Mouse (Mus musculus) forebrain, embryonic 13.5 days (tissue): Measurements from ENCODE around the gene Cemip. TPM values are rescaled to one million over a fixed set of nuclear protein-coding genes. Genes with fewer than 3 reads are reported as not detected.

ENCODE experiments used
- ATAC-seq: fragments of 200-750 bp; cut with Nextera tagmentation; 2 replicates; pipeline ENCODE4 v1.8.0; 2017
- H3K27ac ChIP-seq: fragments of 300-500 bp; sonication (generic); 2 replicates; pipeline ENCODE4 v1.5.1; 2015; ENCODE audit warnings: inconsistent platforms, mild to moderate bottlenecking, moderate library complexity
- H3K27me3 ChIP-seq: fragments of 300-500 bp; sonication (generic); 2 replicates; pipeline ENCODE4 v1.6.1; 2015; ENCODE audit warnings: mild to moderate bottlenecking, inconsistent platforms
- H3K36me3 ChIP-seq: fragments of 300-500 bp; sonication (generic); 2 replicates; pipeline ENCODE4 v1.6.1; 2015; ENCODE audit warnings: mild to moderate bottlenecking, inconsistent platforms; ENCODE audit not compliant: poor library complexity, severe bottlenecking
- H3K4me1 ChIP-seq: fragments of 300-500 bp; sonication (generic); 2 replicates; pipeline ENCODE4 v1.6.1; 2015; ENCODE audit warnings: inconsistent platforms
- H3K4me2 ChIP-seq: fragments of 300-500 bp; sonication (generic); 2 replicates; pipeline ENCODE4 v1.6.1; 2015; ENCODE audit warnings: inconsistent platforms, mild to moderate bottlenecking, moderate library complexity
- H3K4me3 ChIP-seq: fragments of 300-500 bp; sonication (generic); 2 replicates; pipeline ENCODE4 v1.5.1; 2015; ENCODE audit warnings: mild to moderate bottlenecking, inconsistent platforms
- H3K9ac ChIP-seq: fragments of 300-500 bp; sonication (generic); 2 replicates; pipeline ENCODE4 v1.6.1; 2015; ENCODE audit warnings: mild to moderate bottlenecking, inconsistent platforms
- H3K9me3 ChIP-seq: fragments of 300-500 bp; sonication (generic); replicated peaks from 2 replicates; pipeline ENCODE4 v1.6.1; 2016; ENCODE audit warnings: inconsistent platforms
- WGBS: fragments of 180-500 bp; shearing (Covaris S2); methylation state at CpG from one replicate; pipeline ENCODE4 v1.1.7; 2015; 5-methylcytosine and 5-hydroxymethylcytosine counted together
- polyA plus RNA-seq: library from polyadenylated mRNA; unstranded; fragments of >200 nt; fragmentation: Nextera tagmentation; extraction: Ambion mirVana; gene quantifications from 2 replicates; pipeline ENCODE4 v1.2.1, GENCODE M21; 2015

Gene Cemip
- polyA plus RNA-seq, 1 experiment from 2014 or later: 0.81 TPM

DNA sequence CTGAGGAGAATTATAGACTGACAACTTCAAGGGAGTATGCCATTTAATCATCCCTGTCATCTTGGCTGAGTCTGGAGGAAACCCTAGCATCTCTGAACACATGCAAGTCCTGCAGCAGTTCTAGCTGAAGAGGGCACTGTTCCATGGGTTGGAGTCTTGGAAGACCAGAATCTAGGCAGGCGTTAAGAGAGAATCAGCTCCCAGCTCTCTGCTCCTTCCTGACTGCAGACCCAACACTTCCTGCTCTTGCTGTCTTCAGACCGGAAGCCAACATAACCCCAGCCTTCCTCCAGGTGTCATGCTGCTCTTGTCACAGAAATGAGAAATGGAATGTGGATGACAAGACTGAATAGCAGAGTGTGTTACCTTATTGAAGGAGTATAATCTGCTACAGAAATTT, 29.1 kb upstream of the Cemip start:
- no peak overlapping the region for H3K4me2 ChIP-seq
- H3K36me3 ChIP-seq: peaks cover 8% of the 10 kb centered on the region
- no peak overlapping the region for H3K4me3 ChIP-seq
- H3K27me3 ChIP-seq: no peaks in the 10 kb centered on the region
- H3K9ac ChIP-seq: no peak overlapping the region
- H3K27ac ChIP-seq: no peak overlapping the region
- no peak for ATAC-seq
- 78% methylated on average over 2 of the region's 2 CpGs for WGBS
- peaks cover 46% of the 10 kb centered on the region for H3K4me1 ChIP-seq
- H3K9me3 ChIP-seq: no peaks in the 10 kb centered on the region

DNA sequence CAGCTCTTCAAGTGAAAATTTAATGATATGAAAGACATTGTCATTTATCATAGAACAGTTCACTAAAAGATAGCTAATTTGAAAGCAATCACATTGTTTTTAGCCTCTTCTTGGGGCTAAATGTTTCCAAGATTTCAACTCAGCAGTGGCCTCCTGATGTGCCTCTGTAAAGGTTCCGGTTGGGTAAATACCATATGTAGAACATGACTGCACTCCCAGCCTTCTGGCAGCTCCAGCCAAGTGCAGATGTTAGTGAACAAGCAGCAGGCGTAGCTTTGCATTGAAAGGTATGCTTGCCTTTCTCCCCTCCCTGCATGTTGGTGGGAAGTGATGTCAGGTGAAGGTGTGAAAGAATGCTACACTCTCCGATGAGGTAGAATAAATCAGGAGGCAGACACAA, 28.5 kb upstream of the Cemip start:
- Histone ChIP-seq H3K4me1 (peaks cover 42% of the 10 kb centered on the region), H3K27me3 (no peaks in the 10 kb centered on the region), H3K4me3 (no peak overlapping the region), H3K9ac (no peak overlapping the region), H3K9me3 (no peaks in the 10 kb centered on the region), H3K4me2 (no peak overlapping the region), H3K36me3 (peaks cover 14% of the 10 kb centered on the region), H3K27ac (no peak overlapping the region)
- WGBS: 82% methylated on average over 3 of the region's 3 CpGs
- no peak for ATAC-seq

DNA sequence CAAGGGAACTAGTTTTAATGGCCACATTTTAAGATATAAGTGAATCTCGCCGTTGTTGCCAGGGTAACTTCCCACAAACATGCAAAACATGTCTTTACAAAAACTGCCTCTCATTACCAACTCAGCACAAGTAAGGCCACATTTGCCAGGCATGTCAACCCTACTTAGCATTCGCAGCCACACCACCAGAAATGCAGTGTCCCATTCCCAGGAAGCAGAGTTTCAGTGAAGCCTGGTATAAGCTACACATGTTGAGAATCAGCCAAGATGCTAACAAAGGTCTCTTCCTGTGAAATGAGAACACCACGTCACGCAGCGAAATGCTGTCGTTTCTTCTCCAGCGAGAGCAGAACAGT, 26.7 kb upstream of the Cemip start:
- H3K36me3 ChIP-seq: peaks cover 25% of the 10 kb centered on the region
- ATAC-seq: peak; percentile 85
- 31% methylated on average over 8 of the region's 8 CpGs for WGBS

DNA sequence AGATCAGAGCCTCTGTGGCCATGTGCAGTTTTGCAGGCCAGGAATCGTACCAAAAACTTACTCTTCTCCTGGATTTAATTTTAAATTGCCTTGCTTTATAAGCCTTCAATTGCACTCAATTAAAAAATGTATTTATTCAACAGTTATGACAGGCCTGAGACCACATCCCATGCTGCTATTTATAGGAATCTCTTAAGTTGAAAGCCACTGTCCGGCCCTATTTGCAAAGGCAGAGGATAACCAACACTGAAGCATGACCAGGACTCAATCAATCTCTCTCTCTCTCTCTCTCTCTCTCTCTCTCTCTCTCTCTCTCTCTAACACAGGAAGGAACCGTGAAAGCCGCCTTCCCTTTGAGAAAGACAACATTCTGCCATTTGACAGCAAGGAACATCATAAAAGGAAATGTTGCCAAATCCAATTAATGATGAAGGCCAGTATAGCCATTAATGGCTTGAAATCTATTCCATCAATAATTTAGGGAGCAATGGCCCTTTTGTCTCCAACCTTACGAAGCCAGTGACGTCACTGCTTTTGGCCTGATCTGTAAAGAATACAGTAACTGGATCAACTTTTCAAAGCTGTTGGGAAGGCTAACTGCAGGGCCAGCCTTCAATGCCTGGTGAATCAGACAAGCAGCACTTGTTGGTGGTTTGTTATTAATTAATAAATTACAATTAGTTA, 26.2 kb upstream of the Cemip start:
- 42% methylated on average over 6 of the region's 6 CpGs for WGBS
- H3K9ac ChIP-seq: no peak overlapping the region
- no peak overlapping the region for H3K4me2 ChIP-seq
- peak overlapping the region; percentile 7; the same call in 1 of the 2 replicates for H3K27ac ChIP-seq
- ATAC-seq: peak; percentile 81
- no peak overlapping the region for H3K4me3 ChIP-seq
- peaks cover 29% of the 10 kb centered on the region for H3K36me3 ChIP-seq
- no peaks in the 10 kb centered on the region for H3K9me3 ChIP-seq
- H3K27me3 ChIP-seq: no peaks in the 10 kb centered on the region
- H3K4me1 ChIP-seq: peaks cover 33% of the 10 kb centered on the region

More for the DNA sequence above, 26.7 kb upstream of the Cemip start:
- Histone ChIP-seq H3K4me3 (no peak overlapping the region), H3K9me3 (no peaks in the 10 kb centered on the region), H3K4me2 (no peak overlapping the region), H3K27me3 (no peaks in the 10 kb centered on the region), H3K4me1 (peaks cover 33% of the 10 kb centered on the region), H3K9ac (no peak overlapping the region), H3K27ac (peak overlapping the region; percentile 49; the same call in 1 of the 2 replicates)

DNA sequence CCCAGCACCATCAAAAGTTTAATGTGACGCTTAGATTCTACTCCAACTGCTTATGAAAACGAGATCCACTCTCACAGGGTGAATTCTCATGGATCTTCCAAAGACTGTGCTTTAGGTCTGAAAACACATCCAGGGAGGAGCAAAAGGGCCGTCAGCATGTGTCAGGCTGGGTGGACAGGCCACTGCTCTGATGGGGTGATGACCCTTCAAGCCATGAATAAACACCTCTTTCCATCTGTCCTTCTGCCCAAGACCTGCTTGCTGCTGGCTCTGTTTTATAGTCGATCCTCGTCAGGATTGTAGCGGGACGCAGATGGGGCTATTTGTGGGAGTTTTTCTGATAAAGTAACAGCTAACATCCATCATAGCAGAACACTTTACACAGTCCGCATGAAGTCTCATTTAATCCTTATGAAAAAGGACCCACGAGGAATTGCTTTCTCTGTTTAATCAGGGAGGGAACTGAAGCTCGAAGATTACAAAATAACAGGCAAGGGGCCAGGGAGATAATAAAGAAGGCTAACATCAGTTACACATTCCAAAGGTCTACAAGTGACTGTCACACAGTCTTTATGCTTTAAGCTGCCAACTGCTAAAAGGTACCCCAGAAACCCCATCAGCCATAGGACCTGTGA, 25.5 kb upstream of the Cemip start:
- H3K4me3 ChIP-seq: no peak overlapping the region
- H3K27me3 ChIP-seq: no peaks in the 10 kb centered on the region
- H3K4me1 ChIP-seq: peaks cover 33% of the 10 kb centered on the region
- no peaks in the 10 kb centered on the region for H3K9me3 ChIP-seq
- peaks cover 29% of the 10 kb centered on the region for H3K36me3 ChIP-seq
- peak overlapping the region; percentile 7; the same call in 1 of the 2 replicates for H3K27ac ChIP-seq
- no peak for ATAC-seq
- H3K4me2 ChIP-seq: no peak overlapping the region
- no peak overlapping the region for H3K9ac ChIP-seq
- WGBS: 74% methylated on average over 10 of the region's 10 CpGs

DNA sequence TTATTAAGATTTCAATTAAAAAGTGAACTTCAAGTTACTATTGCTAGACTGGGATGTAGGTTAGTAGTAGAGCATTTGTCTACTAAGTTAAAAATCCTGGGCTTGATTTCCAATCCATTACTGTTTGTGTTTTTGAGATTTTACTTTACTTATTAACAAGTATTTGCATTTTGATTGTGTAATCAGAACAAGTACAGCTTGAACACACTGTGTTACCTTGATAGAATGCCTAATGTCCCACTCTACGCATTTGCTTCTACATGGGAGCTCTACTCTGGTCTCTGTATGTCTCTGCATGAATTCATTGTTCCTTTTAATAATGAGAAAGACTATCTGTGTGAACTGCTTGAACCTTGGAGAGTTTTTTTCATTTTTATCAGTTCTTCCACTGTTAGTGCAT, 20.6 kb upstream of the Cemip start:
- H3K9ac ChIP-seq: no peak overlapping the region
- H3K4me1 ChIP-seq: peaks cover 2% of the 10 kb centered on the region; the same call in 1 of the 2 replicates
- H3K4me3 ChIP-seq: no peak overlapping the region
- no peak overlapping the region for H3K27ac ChIP-seq
- H3K9me3 ChIP-seq: no peaks in the 10 kb centered on the region
- H3K36me3 ChIP-seq: peaks cover 26% of the 10 kb centered on the region
- no peak for ATAC-seq
- H3K27me3 ChIP-seq: no peaks in the 10 kb centered on the region
- 93% methylated on average over 1 of the region's 1 CpGs for WGBS
- no peak overlapping the region for H3K4me2 ChIP-seq

DNA sequence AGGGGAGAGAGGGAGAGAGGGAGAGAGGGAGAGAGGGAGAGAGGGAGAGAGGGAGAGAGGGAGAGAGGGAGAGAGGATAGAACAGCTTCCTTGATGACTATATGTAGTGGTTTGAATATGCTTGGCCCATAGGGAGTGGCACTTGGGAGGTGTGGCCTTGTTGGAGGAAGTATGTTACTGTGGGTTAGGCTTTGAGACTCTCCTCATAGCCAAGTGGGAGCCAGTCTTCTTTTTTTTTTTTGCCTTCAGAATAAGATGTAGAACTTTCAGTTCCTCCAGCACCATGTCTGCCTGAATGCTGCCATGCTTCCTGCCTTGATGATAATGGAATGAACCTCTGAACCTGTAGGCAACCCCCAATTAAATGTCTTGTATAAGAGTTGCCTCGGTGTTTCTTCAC, 16.3 kb upstream of the Cemip start:
- H3K4me2 ChIP-seq: no peak overlapping the region
- no peak overlapping the region for H3K27ac ChIP-seq
- no peaks in the 10 kb centered on the region for H3K4me1 ChIP-seq
- ATAC-seq: no peak
- no peaks in the 10 kb centered on the region for H3K9me3 ChIP-seq
- 98% methylated on average over 1 of the region's 1 CpGs for WGBS
- no peaks in the 10 kb centered on the region for H3K27me3 ChIP-seq
- H3K9ac ChIP-seq: no peak overlapping the region
- H3K36me3 ChIP-seq: peaks cover 4% of the 10 kb centered on the region
- H3K4me3 ChIP-seq: no peak overlapping the region

DNA sequence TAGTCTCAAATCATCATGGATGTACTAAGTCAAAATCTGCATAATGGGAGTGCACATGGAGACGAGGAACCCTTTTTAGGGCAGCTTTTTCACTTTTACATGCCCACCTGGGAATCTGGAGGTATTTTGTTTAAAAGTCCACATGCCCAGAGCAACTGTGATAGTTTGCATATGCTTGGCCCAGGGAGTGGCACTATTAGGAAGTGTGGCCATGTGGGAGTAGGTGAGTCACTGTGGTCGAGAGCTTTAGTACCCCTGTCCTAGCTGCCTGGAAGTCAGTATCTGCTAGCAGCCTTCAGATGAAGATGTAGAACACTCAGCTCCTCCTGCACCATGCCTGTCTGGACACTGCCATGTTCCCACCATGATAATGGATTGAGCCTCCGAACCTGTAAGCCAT, 14.4 kb upstream of the Cemip start:
- no peak for ATAC-seq
- WGBS: 93% methylated on average over 3 of the region's 3 CpGs
- H3K9me3 ChIP-seq: no peaks in the 10 kb centered on the region
- no peaks in the 10 kb centered on the region for H3K27me3 ChIP-seq
- H3K4me2 ChIP-seq: no peak overlapping the region
- H3K4me3 ChIP-seq: no peak overlapping the region
- 0 out of 2 replicates have a peak, but pooled peaks cover 4% of the 10 kb centered on the region for H3K36me3 ChIP-seq
- H3K9ac ChIP-seq: no peak overlapping the region
- 0 out of 2 replicates have a peak, but pooled peaks cover 3% of the 10 kb centered on the region for H3K4me1 ChIP-seq
- no peak overlapping the region for H3K27ac ChIP-seq

DNA sequence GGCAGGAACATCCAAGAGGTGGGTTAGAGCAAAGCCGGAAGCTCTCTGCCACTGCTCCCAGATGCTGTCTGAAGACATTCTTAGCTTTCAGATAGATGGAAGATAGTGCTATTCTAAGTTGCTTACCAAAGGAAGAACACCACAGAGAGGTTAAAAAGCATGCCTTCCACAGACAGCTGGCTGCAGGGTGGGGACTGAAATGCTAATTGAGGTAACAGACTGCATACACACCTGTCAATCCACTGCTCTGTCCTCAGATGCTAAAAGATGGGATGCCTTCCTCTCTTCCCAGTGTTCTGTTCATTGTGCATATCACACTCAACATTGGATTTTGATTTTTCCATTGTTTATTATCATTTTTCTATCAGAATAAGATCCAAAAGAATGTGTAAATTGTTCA, 11.8 kb upstream of the Cemip start:
- no peak overlapping the region for H3K9ac ChIP-seq
- no peaks in the 10 kb centered on the region for H3K9me3 ChIP-seq
- 90% methylated on average over 1 of the region's 1 CpGs for WGBS
- H3K36me3 ChIP-seq: no peaks in the 10 kb centered on the region
- H3K27me3 ChIP-seq: no peaks in the 10 kb centered on the region
- no peak for ATAC-seq
- H3K4me3 ChIP-seq: no peak overlapping the region
- H3K4me1 ChIP-seq: 0 out of 2 replicates have a peak, but pooled peaks cover 3% of the 10 kb centered on the region
- H3K4me2 ChIP-seq: no peak overlapping the region
- H3K27ac ChIP-seq: no peak overlapping the region

DNA sequence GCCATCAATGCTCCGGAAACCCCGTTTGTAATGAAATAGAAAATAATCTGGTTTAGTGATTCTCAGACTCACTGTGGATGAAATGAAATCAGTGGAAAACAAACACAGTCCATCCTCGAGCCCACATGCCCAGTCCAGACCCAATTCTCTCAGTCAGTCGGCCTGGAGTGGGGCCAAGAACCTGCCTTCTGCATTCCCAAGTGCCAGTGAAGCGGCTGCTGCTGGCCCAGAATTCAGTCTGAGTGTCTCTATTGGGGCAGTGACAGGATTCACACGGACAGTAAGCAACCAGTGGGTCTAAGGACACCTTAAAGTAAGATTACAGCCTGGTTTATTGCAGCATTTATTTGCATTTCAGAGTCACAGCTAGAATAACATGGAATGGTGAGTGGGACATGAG, 10.2 kb upstream of the Cemip start:
- no peaks in the 10 kb centered on the region for H3K27me3 ChIP-seq
- no peaks in the 10 kb centered on the region for H3K36me3 ChIP-seq
- ATAC-seq: no peak
- H3K9me3 ChIP-seq: no peaks in the 10 kb centered on the region
- H3K4me3 ChIP-seq: no peak overlapping the region
- WGBS: 71% methylated on average over 6 of the region's 6 CpGs
- H3K4me1 ChIP-seq: 0 out of 2 replicates have a peak, but pooled peaks cover 3% of the 10 kb centered on the region
- H3K27ac ChIP-seq: no peak overlapping the region
- H3K4me2 ChIP-seq: no peak overlapping the region
- H3K9ac ChIP-seq: no peak overlapping the region

DNA sequence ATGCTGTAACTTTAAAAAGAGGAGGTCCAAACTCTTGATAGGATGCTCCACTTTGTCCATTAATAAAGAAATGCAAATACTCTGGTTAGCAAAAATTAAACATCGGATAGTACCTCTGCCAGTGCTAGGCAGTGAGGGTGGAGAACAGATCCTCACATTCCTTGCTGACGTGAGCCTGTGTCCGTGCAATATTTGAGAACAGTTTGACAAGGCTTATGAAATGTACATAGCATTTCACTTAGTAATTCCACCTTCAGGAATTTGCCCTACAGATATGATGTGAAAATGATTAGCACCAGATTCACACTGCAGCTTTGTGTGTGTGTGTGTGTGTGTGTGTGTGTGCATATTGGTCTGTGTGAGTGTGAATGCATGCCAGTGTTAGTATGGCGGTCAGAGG, 4.5 kb upstream of the Cemip start:
- no peaks in the 10 kb centered on the region for H3K36me3 ChIP-seq
- peaks cover 6% of the 10 kb centered on the region for H3K4me1 ChIP-seq
- H3K27me3 ChIP-seq: peaks cover 22% of the 10 kb centered on the region
- no peak overlapping the region for H3K9ac ChIP-seq
- no peaks in the 10 kb centered on the region for H3K9me3 ChIP-seq
- no peak overlapping the region for H3K4me3 ChIP-seq
- no peak overlapping the region for H3K4me2 ChIP-seq
- H3K27ac ChIP-seq: no peak overlapping the region
- WGBS: 86% methylated on average over 4 of the region's 4 CpGs
- ATAC-seq: no peak

DNA sequence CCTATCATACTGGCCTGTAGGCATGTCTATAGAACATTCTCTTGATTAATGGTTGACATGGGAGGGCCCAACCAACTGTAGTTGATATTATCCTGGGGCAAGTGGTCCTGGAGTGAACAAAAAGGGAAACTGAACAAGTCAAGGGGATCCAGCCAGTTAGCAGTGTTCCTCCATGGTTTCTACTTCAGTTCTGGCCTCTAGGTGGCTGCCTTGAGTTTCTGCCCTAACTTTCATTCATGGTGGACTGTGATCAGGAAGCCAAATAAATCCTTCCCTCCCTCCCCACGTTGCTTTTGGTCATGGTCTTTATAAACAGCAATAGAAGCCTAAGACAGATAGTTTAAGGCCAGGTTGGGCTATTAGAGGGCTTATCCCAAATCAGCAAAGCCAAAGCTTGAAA, 3.5 kb upstream of the Cemip start:
- H3K9ac ChIP-seq: no peak overlapping the region
- H3K9me3 ChIP-seq: no peaks in the 10 kb centered on the region
- no peak overlapping the region for H3K4me2 ChIP-seq
- no peak for ATAC-seq
- peaks cover 14% of the 10 kb centered on the region for H3K4me1 ChIP-seq
- H3K27me3 ChIP-seq: peaks cover 32% of the 10 kb centered on the region
- no peak overlapping the region for H3K27ac ChIP-seq
- no peak overlapping the region for H3K4me3 ChIP-seq
- H3K36me3 ChIP-seq: no peaks in the 10 kb centered on the region
- WGBS: 52% methylated on average over 1 of the region's 1 CpGs
